Mouse (Mus musculus): Measurements from ENCODE around the gene Nt5c3b. TPM values are rescaled to one million over a fixed set of nuclear protein-coding genes. Genes with fewer than 3 reads are reported as not detected.

Gene Nt5c3b
- polyA plus RNA-seq, 1 experiment = 32.0 TPM

GRCm38 (mm10) chr11:100389931-100390445, 51.6 kb downstream of the Nt5c3b start:
- peak; percentile 87 for DNase-seq
- Histone ChIP-seq H3K36me3 (ENCODE audit: control insufficient read depth, insufficient read depth, low read length) (peaks cover 8% of the 10 kb centered on the region), H3K4me1 (ENCODE audit: control insufficient read depth, insufficient read depth, low read length) (peaks cover 69% of the 10 kb centered on the region), H3K4me3 (ENCODE audit: insufficient read depth, low read depth, low read length) (no peak overlapping the region), H3K27me3 (replicated peaks; ENCODE audit: control insufficient read depth, insufficient read depth, low read length) (no peaks in the 10 kb centered on the region), H3K27ac (ENCODE audit: insufficient read depth, low read depth, low read length) (peak overlapping the region; percentile 73)
- WGBS = 28% methylated on average over 8 of the region's 8 CpGs
- TF ChIP-seq POLR2A (IDR thresholded peaks at IDR 0.05; ENCODE audit: low read depth, low read length) = no peak
- no peak for TF ChIP-seq CTCF (conservative IDR thresholded peaks at IDR 0.05; ENCODE audit: insufficient read depth, insufficient read length, low read depth, low read length)

- DNase-seq = peak; percentile 95
- Histone ChIP-seq H3K27ac (ENCODE audit: insufficient read depth, low read depth, low read length) (peak overlapping the region; percentile 84), H3K4me3 (ENCODE audit: insufficient read depth, low read depth, low read length) (no peak overlapping the region; the same call in 1 of the 2 replicates), H3K27me3 (replicated peaks; ENCODE audit: control insufficient read depth, insufficient read depth, low read length) (no peaks in the 10 kb centered on the region), H3K36me3 (ENCODE audit: control insufficient read depth, insufficient read depth, low read length) (peaks cover 10% of the 10 kb centered on the region), H3K4me1 (ENCODE audit: control insufficient read depth, insufficient read depth, low read length) (peaks cover 57% of the 10 kb centered on the region)
- 30% methylated on average over 6 of the region's 6 CpGs for WGBS
- TF ChIP-seq CTCF (conservative IDR thresholded peaks at IDR 0.05; ENCODE audit: insufficient read depth, insufficient read length, low read depth, low read length) (no peak), POLR2A (IDR thresholded peaks at IDR 0.05; ENCODE audit: low read depth, low read length) (no peak)
Measured at GRCm38 (mm10) chr11:100388588-100388987, 53.0 kb downstream of the Nt5c3b start.

- DNase-seq = peak; percentile 80
- H3K36me3 ChIP-seq (ENCODE audit: control insufficient read depth, insufficient read depth, low read length) = peaks cover 14% of the 10 kb centered on the region
- peak overlapping the region; percentile 84 for H3K27ac ChIP-seq (ENCODE audit: insufficient read depth, low read depth, low read length)
- 29% methylated on average over 14 of the region's 14 CpGs for WGBS
- TF ChIP-seq CTCF (conservative IDR thresholded peaks at IDR 0.05; ENCODE audit: insufficient read depth, insufficient read length, low read depth, low read length) = no peak
- no peak for TF ChIP-seq POLR2A (IDR thresholded peaks at IDR 0.05; ENCODE audit: low read depth, low read length)
- H3K4me1 ChIP-seq (ENCODE audit: control insufficient read depth, insufficient read depth, low read length) = peaks cover 49% of the 10 kb centered on the region
- no peak overlapping the region for H3K4me3 ChIP-seq (ENCODE audit: insufficient read depth, low read depth, low read length)
- H3K27me3 ChIP-seq (replicated peaks; ENCODE audit: control insufficient read depth, insufficient read depth, low read length) = no peaks in the 10 kb centered on the region
Measured at GRCm38 (mm10) chr11:100387589-100388375, 53.8 kb downstream of the Nt5c3b start.

DNA sequence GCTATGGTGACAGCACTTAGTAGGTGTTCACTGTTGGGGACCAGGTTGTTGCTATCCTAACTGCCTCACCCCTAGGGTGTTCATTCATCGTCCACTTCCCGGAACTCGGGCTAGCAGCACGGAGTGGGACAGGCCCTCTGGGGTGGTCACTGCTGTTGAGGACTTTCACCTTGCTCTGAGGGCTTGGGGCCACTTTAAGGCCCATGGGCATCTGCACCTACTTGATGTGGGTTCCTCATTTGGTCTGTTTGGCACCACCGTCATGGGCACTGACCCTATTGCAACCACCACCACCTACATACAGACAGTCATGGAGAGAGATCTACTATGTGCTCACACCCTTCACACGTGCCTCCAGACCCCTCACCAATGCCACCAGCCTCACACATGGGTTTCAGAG, 54.5 kb downstream of the Nt5c3b start:
- H3K4me1 ChIP-seq (ENCODE audit: control insufficient read depth, insufficient read depth, low read length) = peaks cover 44% of the 10 kb centered on the region
- H3K27me3 ChIP-seq (replicated peaks; ENCODE audit: control insufficient read depth, insufficient read depth, low read length) = no peaks in the 10 kb centered on the region
- H3K36me3 ChIP-seq (ENCODE audit: control insufficient read depth, insufficient read depth, low read length) = peaks cover 14% of the 10 kb centered on the region
- H3K4me3 ChIP-seq (ENCODE audit: insufficient read depth, low read depth, low read length) = no peak overlapping the region
- no peak for DNase-seq
- H3K27ac ChIP-seq (ENCODE audit: insufficient read depth, low read depth, low read length) = peak overlapping the region; percentile 49
- WGBS = 66% methylated on average over 6 of the region's 6 CpGs
- TF ChIP-seq POLR2A (IDR thresholded peaks at IDR 0.05; ENCODE audit: low read depth, low read length) = no peak
- no peak for TF ChIP-seq CTCF (conservative IDR thresholded peaks at IDR 0.05; ENCODE audit: insufficient read depth, insufficient read length, low read depth, low read length)

- WGBS = 36% methylated on average over 5 of the region's 5 CpGs
- Histone ChIP-seq H3K4me3 (ENCODE audit: insufficient read depth, low read depth, low read length) (no peak overlapping the region), H3K36me3 (ENCODE audit: control insufficient read depth, insufficient read depth, low read length) (peaks cover 14% of the 10 kb centered on the region), H3K4me1 (ENCODE audit: control insufficient read depth, insufficient read depth, low read length) (peaks cover 44% of the 10 kb centered on the region), H3K27me3 (replicated peaks; ENCODE audit: control insufficient read depth, insufficient read depth, low read length) (no peaks in the 10 kb centered on the region), H3K27ac (ENCODE audit: insufficient read depth, low read depth, low read length) (peak overlapping the region; percentile 49)
- no peak for TF ChIP-seq POLR2A (IDR thresholded peaks at IDR 0.05; ENCODE audit: low read depth, low read length)
- no peak for TF ChIP-seq CTCF (conservative IDR thresholded peaks at IDR 0.05; ENCODE audit: insufficient read depth, insufficient read length, low read depth, low read length)
- peak; percentile 83 for DNase-seq
Measured at GRCm38 (mm10) chr11:100386586-100386985, 55.0 kb downstream of the Nt5c3b start.

DNA sequence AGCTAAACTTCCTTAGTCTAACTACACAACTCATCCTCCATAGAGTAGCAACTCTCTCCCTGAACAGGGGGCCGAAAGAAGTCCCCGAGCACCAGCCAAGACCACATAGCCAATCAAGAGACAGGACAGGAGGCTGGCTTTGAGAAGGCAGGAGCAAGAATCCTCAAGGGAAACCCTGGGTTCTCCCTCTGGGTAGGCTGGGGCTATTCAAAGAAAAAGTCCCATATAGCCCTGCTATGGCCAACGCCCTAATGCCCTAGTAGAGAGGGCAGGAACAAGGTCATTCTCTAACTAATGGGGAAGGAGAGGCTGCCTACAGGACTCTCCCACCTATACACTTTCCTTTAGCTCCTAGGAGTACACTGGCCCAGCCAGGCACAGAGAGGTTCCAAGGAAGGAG, 56.6 kb downstream of the Nt5c3b start:
- WGBS = 81% methylated on average over 3 of the region's 3 CpGs
- no peak overlapping the region; the same call in 1 of the 2 replicates for H3K27ac ChIP-seq (ENCODE audit: insufficient read depth, low read depth, low read length)
- no peak for TF ChIP-seq POLR2A (IDR thresholded peaks at IDR 0.05; ENCODE audit: low read depth, low read length)
- no peak for TF ChIP-seq CTCF (conservative IDR thresholded peaks at IDR 0.05; ENCODE audit: insufficient read depth, insufficient read length, low read depth, low read length)
- H3K36me3 ChIP-seq (ENCODE audit: control insufficient read depth, insufficient read depth, low read length) = peaks cover 14% of the 10 kb centered on the region
- H3K27me3 ChIP-seq (replicated peaks; ENCODE audit: control insufficient read depth, insufficient read depth, low read length) = no peaks in the 10 kb centered on the region
- no peak overlapping the region for H3K4me3 ChIP-seq (ENCODE audit: insufficient read depth, low read depth, low read length)
- DNase-seq = no peak
- peaks cover 30% of the 10 kb centered on the region for H3K4me1 ChIP-seq (ENCODE audit: control insufficient read depth, insufficient read depth, low read length)

DNA sequence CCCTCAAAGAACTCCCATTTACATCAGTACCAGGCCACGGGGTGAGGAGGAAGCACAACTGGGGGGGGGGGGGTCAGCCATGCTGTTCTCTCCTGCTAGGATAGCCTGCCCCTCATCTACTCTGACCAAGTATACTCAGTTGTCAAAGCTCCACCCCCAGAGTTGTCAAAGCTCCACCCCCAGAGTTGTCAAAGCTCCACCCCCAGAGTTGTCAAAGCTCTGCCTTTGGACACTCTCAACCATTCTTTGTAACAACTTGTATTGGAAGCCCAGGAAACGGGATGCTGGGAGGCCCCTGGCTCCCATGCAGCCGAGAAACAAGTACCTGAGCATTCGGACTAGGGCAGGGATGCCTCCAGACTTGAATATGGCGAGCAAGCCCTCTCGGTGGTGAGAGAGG, 58.9 kb downstream of the Nt5c3b start:
- no peak for DNase-seq
- H3K4me3 ChIP-seq (ENCODE audit: insufficient read depth, low read depth, low read length) = no peak overlapping the region
- 82% methylated on average over 6 of the region's 6 CpGs for WGBS
- H3K27ac ChIP-seq (ENCODE audit: insufficient read depth, low read depth, low read length) = no peak overlapping the region
- no peaks in the 10 kb centered on the region for H3K27me3 ChIP-seq (replicated peaks; ENCODE audit: control insufficient read depth, insufficient read depth, low read length)
- no peak for TF ChIP-seq POLR2A (IDR thresholded peaks at IDR 0.05; ENCODE audit: low read depth, low read length)
- no peak for TF ChIP-seq CTCF (conservative IDR thresholded peaks at IDR 0.05; ENCODE audit: insufficient read depth, insufficient read length, low read depth, low read length)
- H3K36me3 ChIP-seq (ENCODE audit: control insufficient read depth, insufficient read depth, low read length) = peaks cover 19% of the 10 kb centered on the region
- H3K4me1 ChIP-seq (ENCODE audit: control insufficient read depth, insufficient read depth, low read length) = peaks cover 15% of the 10 kb centered on the region

Data from kidney, adult 2 months (tissue).